Mouse (Mus musculus) testis, postnatal 14 days (tissue): ENCODE results near the gene Wtip.
"Not testable (repeated sequence)": the region's sequence is repeated elsewhere in the genome, so short reads cannot be mapped to it uniquely, and the experiment has no call there.

Source experiments
- DNase-seq: peaks from one replicate; pipeline ENCODE4 v3.0.0; 2021; ENCODE audit warnings: low spot score

The Wtip gene

GRCm38 (mm10) chr7:34116601-34117000 lies 16.5 kb downstream of the Wtip start:
- no peak for DNase-seq

GRCm38 (mm10) chr7:34109190-34109589 lies 23.9 kb downstream of the Wtip start:
- DNase-seq = no peak

- DNase-seq = no peak
These were observed 31.8 kb downstream of the Wtip start for GRCm38 (mm10) chr7:34101276-34101675.

GRCm38 (mm10) chr7:34100002-34100401 lies 33.1 kb downstream of the Wtip start:
- DNase-seq = no peak

- no peak for DNase-seq
These were observed 38.1 kb downstream of the Wtip start, which contains the start of gene Scgb1b30 for GRCm38 (mm10) chr7:34094911-34095481. TSS of gene Scgb1b30 (plus strand) at chr7:34095431.

GRCm38 (mm10) chr7:34068132-34068531 lies 64.9 kb downstream of the Wtip start:
- DNase-seq = not testable (repeated sequence)
